Mouse (Mus musculus): Measurements from ENCODE around the gene Olfr1298.

Olfr1298 gene

GRCm38 (mm10) chr2:111649101-111649500 is at the start of gene Olfr1298:
Gene Olfr1298 (minus strand): TSS chr2:111649201.
- DNase-seq (ENCODE audit: low spot score) = no peak

- DNase-seq (ENCODE audit: low spot score) = no peak
These were observed 12.1 kb upstream of the Olfr1298 start, which contains the start of gene Olfr1299 for GRCm38 (mm10) chr2:111661119-111661518. Gene Olfr1299 (plus strand): TSS chr2:111661419.

- DNase-seq (ENCODE audit: low spot score) = no peak
These were observed 22.6 kb downstream of the Olfr1298 start, which contains the start of gene Olfr1297 for GRCm38 (mm10) chr2:111626397-111626796. Gene Olfr1297 (minus strand): TSS chr2:111626497.
